Mouse (Mus musculus): ENCODE measurements around the gene Hoxc11.

Gene Hoxc11

DNA sequence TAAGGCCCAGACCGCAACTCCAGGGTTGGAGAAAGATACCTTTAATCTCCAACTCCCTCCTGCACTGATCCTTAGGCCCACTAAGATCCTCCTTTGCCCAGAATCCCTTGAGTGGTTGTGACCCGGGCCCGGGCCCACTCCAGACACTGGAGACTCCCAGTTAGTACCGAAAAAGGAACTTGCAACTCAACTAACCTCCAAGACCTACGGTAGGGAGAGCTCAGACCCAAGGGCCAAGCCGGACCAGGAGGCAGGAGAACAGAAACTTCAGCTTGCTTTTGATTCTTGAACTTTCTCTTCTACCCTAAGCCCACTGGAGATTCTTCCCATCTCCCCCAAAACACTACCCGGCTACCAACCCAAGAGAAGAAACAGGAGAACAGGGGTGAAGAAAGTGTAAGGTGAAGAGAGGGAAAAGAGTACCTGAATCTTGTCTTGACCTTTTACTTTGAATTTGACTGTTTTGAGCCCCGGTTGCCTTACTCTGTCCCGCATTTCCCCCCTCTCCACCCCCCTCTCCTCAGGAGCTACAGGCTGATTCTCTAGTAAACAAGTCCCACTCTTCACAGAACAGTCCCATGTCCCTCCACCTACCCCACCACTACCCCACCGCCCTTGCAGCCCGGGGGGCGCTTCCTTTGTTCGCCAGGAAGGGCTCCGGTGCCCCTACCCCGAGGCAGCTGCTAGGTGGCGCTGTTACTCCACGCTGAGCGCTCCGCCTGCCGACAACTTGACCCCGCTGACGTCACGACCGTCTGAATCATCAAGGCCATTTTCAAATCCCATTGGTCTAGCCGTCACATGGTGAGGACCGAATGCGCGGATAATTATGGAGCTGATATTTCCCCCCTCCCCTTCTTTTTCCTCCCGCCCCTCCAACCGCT lies 11.9 kb downstream of the Hoxc11 start:
- peak; percentile 62 for DNase-seq

DNA sequence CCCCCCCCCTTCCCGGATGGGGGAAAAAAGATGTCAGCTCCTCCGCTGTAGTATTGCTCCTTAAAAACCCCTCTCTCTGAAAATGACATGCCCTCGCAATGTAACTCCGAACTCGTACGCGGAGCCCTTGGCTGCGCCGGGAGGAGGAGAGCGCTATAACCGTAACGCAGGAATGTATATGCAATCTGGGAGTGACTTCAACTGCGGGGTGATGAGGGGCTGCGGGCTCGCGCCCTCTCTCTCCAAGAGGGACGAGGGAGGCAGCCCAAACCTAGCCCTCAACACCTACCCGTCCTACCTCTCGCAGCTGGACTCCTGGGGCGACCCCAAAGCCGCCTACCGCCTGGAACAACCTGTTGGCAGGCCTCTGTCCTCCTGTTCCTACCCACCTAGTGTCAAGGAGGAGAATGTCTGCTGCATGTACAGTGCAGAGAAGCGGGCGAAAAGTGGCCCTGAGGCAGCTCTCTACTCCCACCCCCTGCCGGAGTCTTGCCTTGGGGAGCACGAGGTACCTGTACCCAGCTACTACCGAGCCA lies 12.6 kb downstream of the Hoxc11 start, which contains the start of gene Hoxc10:
TSS of gene Hoxc10 (plus strand) at position 21 of the 536 bp plus-strand sequence.
- DNase-seq: no peak

DNA sequence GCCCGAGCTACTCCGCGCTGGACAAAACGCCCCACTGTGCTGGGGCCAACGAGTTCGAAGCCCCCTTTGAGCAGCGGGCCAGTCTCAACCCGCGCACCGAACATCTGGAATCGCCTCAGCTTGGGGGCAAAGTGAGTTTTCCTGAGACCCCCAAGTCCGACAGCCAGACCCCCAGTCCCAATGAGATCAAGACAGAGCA lies 13.0 kb downstream of the Hoxc11 start, which contains the start of gene Hoxc5:
TSS of gene Hoxc5 (plus strand) at position 132 of the 199 bp plus-strand sequence.
- no peak for DNase-seq

DNA sequence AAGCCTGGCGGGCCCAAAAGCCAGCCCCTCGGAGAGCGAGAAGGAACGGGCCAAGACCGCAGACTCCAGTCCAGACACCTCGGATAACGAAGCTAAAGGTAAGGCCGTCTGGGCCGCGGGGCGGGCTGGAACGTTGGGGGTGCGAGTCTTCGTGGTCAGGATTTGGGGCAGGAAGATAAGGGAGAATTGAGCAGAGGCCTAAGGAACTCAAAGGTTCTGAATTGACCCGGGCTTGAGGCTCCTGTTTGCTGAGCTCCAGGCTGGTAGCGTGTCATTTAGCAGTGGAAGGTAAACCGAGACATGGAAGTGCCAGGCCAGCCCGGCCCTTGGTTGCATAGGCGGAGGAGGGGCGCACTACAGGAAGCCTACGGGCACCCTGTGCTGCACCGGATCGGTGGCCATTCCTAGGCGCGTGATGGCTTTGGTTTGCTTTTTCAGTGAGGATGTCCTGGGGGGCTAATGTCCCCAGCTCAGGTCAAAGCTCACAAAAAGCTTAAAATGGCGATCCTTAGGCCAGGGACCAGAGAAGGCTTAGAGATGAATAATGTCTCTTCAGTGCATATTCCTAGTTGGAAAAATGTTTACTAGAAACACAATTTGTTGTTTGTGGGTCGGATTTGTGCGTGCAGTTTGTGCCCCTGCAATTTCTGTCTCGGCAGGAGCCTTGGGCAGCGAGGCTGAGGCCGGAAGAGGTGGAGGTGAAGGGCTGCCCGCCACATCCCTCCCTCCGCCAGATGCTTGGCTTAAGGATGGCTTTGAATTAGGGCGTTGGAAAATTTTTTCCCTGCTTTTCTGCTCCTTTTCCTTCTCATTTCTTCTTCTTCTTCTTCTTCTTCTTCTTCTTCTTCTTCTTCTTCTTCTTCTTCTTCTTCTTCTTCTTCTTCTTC lies 13.5 kb downstream of the Hoxc11 start:
- DNase-seq: no peak

DNA sequence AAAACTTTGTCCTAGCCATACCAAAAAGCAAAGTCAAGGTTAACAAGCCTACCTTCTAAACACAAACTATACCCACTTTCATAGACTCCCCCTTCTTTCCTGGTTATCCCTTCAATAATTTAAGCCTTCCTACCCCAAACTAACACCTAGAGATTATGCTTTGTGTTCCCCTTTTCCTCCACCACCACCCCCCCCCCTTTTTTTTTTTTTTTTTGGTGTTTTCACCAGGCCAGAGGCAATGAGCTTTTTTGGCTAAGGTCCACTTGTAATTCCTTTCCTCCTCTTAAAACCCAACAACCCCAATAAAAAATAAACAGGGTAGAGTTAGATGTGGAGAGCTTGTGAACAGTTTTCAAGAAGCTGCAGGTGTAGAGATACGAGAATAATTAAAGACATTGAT lies 15.1 kb downstream of the Hoxc11 start:
- DNase-seq: no peak

DNA sequence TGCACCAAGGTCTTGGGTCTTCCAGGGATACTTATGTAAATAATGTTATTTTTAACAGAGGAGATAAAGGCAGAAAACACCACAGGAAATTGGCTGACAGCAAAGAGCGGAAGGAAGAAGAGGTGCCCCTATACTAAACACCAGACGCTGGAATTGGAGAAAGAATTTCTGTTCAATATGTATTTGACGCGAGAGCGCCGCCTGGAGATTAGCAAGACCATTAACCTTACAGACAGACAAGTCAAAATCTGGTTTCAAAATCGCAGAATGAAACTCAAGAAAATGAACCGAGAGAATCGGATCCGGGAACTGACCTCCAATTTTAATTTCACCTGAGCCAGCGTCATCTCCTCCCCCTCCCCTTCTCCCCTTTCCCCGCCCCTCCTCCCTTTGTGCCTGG lies 16.5 kb downstream of the Hoxc11 start:
- no peak for DNase-seq

DNA sequence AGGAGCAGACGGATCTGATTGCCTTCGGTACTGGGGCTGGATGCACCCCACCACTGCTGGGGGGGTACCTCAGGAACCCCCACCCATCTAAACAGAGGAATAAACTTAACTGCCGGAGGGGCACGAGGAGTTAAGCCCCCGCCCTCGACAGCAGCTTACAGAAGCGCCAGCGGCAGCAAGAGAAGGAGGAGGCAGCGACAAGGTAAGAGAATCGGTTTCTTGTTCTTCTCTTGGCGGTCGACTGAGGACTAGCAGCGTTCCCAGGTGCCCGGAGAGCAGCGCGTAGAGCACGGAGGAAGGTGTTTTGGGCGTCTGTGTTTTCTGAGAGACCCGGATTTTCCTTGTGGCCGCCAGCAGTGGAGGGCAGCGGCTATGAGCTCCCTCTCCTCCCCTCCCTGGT lies 18.0 kb downstream of the Hoxc11 start:
- no peak for DNase-seq

DNA sequence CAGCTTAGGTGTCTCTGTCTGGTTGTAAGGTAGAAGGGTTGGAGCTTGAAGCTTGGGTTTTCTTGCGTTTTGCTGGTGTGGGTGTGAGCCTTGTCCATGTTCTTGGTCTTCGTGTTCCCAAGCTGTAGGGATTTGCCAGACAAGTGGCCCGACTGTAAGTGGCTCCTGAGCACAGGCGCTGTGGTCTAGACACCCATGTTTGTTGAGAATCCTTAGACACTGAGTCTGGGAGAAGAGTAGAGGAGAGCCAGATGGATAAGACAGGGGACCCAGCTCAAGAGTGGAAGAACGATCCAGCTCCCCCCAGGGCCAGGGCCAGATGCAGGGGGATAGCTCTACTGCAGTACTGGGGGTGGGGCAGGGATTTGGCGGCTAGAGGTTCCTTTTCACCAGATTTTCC lies 18.5 kb downstream of the Hoxc11 start:
- no peak for DNase-seq

DNA sequence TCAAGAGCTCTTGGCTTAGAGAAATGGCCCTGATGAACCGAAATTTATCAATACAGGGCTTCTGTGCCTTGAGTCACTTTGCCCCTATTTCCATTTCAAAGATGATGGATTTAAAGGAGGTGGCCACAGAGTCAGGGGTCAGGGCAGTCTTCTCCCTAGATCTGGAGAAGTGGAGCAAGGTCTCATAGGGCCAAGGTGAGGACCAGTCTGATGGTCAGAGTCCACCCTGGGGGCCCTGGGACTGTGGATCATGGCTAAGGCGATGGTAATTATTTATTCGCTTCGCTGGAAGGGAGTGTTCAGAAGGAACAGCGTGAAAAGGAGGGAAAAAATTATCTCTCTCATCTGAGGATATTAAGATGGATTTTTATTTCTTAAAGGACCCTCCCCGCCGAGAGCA lies 20.8 kb downstream of the Hoxc11 start:
- no peak for DNase-seq

DNA sequence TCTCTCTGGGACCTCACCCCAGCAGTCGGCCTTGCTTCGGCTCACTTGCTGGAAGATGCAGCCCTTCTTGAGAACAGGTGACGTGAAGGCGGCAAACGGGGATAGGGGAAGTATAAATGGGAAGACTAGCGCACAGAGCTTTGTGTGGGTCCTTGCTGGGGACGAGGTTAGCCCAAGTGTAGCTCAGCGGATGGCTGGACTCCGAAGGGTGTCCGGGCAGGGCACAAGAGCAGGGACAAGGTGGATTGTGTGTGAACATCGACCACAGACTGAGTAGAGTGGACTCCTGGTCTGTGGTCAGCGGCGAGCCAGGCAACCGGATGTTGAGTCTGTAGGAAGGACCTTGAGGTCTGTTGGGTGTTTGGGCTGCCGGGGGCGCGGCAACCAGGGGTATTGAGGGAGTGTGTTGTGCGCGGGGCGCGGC lies 21.5 kb downstream of the Hoxc11 start:
- DNase-seq: no peak

DNA sequence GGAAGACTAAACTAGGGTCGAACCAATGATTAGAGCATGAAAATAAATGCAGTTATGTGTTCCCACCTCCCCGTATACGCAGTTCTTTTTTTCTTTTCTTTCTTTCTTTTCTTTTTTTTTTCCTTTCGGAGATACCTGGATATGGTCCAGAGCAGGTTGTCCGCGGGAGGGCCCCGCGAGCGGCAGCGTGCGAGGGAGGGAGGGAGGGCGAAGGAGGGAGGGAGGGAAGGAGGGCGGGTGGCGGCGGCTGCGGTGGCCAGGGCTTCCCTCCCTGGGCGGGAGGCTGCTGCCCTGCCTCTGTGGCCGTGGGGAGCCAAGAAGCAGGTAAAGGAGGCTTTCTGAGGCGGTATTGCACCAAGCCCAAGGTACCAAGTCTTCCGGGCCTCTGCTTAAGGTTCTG lies 21.9 kb downstream of the Hoxc11 start, which contains the start of gene Hoxc9:
TSS of gene Hoxc9 (plus strand) at position 269 of the 400 bp plus-strand sequence.
- DNase-seq: no peak

DNA sequence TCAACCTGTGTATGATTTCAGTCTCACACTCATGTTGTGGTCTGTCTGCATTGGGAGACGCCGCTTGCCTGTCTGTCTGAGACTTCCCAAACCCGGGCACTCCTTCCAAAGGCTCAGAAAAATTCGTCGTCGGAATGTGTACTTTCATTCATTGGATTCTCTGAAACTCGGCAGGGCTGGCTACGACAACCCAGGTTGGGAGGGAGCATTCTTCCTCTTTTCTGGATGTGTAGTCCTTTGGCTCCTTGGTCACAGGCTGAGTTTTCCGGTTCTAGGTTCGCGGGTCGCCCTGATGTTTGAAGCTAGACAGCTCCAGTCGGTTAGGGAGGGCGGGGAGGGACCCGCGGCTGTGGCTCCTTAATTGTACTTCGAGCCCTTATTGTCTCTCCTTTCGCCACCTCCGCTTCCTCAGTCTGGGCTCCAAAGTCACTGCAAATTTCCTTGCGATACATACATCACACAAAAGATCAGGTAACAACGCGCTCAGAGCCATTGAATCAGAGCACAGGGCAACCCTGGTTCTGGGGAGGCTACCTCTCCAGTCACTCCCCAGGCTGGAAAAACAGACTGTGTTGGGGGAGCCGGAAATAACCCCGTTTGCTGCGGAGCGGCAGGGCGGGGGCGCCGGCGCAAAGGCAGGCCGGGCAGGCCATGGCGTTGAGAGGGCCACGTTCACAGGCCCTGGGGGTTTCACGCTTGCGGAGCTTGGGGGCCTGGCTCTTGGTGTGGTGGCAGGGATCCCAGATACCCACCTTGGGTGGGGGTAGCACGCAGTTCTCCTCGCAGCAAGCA lies 22.6 kb downstream of the Hoxc11 start:
- DNase-seq: no peak

DNA sequence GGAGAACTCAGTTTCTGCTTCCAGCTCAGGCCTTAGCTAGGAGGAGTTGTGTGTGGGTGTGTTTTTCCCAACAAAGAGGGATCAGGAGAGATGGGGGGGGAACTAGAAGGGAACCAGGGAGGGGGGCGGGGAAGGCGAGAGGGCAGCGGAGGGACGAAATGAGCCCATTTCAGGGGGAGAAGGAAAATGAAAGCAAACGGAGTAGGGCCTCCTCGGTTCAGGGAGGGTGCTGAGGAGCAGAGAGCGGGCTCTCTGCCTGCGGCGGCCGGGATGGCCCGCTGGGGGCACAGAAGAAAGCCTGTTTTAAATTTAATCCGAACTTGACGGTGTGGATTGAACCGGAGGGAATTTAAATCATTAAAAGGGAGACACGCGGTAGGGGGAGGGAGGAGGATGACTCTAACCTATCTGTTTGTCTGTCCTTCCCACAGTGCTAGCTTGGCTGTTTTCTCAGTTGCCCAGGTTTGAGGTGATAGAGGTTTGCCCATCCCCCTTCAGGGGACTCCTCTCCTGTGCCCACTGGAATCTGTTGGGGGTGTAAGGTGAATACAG lies 23.3 kb downstream of the Hoxc11 start:
- DNase-seq: no peak

DNA sequence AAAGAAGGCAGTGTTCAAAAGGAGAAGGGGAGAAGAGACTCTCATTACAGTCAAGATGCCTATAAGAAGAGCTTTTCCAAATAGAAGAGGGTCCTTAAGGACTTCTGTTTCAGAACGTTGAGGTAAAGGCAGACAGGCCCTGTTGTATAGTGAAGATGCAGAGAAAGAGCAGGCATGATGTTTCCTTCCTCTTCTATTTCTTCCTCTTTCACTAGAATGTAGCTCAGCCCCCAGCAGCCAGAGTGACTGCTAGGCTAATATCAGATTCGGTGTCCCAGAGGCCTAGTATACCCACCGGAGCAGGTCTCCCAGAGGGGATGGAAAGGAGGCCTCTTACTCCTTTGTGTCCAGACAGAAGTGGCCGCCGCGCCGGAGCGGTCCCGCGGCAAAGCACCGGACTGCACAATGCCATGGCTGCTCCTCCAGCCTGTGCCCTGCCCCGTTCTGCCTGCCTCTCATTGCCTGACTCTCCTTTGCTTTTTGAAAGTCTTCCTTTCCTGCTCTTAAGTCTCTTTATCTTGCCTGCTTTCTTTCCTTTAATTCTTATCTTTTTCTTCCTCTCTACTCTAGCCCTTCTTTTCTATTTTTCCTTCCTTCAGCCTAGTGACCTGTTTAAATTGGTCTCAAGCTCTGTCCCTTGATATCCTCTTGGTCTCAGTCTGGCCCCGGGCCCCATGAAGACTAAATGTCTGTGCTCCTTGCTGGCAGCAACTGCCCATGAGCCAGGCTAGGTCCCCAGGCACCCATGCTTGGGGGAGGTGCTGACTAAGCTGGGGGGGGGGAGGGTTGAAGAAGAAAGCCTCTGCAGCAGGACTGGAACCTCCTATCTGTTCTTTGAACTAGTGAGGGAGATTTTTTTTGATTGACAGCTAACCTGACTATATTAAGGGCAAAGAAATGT lies 24.6 kb downstream of the Hoxc11 start:
- no peak for DNase-seq

DNA sequence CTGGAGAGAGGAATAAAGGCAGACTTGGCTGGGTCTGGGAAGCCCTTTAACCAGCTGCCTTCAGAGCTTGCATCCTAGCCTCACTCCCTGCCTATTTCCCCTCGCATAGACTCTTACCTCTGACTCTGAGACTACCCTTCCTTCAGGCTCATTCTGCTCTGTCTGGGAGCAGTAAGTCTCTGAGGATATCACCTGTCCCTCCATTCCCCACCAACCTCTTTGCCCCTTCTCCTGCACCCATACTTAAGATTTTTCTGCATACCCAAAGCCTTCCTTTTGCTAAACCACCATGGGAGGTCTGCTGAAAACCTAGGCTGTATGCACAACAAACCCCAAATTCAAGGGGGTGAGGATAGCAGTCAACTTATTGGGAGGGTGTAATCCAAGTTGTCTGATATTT lies 25.7 kb downstream of the Hoxc11 start:
- DNase-seq: no peak

DNA sequence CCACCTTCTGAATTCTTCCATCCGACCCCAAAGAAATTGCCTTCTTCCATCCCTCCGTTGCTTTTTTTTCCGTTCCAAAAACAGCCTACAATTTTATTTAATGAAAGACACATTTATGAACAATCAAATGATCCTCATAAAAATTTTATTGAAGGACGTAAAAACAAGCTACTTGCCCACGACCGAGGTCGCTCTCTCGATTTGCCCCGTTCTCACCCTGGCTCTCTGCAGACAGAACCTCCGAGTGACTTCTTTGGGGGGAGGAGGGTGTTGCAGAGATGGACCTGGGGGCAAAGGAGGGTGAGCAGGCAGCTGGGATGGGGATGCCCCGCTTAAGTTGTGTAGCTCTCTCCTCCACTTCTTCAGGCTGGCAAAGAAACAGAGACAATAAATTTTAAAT lies 26.1 kb downstream of the Hoxc11 start:
- DNase-seq: no peak

DNA sequence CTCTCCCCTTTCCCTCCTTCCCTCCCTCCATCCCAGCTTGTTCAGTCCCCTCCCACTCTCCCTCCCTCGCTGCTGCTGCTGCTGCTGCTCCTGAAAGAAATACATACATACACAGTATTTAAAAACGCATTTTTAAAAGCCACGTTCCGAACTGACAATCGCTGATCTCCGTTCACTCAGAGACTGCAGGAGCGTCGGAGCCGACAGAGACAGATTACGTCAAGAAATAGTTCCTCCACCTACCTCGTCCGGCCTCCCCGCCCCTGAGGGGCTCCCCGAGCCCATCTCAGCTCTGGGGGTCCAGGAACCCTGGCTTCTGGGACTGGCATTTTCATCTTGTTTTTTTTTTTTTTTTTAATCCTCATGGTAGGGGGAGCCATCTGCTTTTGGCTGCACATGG lies 26.7 kb downstream of the Hoxc11 start:
- DNase-seq: no peak

DNA sequence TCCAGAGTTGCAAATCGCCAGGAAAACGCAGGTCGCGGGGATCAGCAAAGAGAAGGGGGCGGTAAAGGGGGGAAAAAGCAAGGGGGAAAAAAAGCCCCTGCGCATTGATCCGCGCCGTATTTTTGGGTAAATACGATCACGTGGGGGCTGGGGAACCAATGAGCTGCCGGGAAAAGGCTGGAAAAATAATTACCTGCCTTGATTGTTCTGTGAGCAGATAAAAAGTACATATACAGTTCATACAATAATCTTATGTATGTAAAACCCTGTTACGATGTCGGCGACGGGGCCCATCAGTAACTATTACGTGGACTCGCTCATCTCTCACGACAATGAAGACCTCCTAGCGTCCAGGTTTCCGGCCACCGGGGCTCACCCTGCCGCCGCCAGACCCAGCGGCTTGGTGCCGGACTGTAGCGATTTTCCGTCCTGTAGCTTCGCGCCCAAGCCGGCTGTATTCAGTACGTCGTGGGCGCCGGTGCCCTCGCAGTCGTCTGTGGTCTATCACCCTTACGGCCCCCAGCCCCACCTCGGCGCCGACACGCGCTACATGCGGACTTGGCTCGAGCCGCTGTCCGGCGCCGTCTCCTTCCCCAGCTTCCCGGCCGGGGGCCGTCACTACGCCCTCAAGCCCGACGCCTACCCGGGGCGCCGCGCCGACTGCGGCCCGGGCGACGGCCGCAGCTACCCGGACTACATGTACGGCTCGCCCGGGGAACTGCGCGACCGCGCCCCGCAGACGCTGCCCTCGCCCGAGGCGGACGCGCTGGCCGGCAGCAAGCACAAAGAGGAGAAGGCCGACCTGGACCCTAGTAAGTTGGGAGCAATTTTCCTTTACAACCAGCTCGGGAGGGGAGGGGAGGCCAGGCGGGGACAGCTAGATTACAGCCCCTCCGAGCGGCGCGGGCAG lies 27.4 kb downstream of the Hoxc11 start:
- no peak for DNase-seq

DNA sequence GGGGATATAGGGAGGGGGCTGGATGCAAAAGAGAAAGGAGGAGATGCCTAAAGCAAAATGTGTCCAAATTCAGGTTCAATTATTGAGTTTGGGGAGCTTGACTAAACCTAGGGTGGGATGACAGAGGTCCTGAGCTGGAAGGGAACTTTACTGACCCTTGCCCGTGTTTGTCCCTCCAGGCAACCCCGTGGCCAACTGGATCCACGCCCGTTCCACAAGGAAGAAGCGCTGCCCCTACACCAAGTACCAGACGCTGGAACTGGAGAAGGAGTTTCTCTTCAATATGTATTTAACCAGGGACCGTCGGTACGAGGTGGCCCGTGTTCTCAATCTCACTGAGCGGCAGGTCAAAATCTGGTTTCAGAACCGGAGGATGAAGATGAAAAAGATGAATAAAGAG lies 29.5 kb downstream of the Hoxc11 start:
- DNase-seq: no peak

DNA sequence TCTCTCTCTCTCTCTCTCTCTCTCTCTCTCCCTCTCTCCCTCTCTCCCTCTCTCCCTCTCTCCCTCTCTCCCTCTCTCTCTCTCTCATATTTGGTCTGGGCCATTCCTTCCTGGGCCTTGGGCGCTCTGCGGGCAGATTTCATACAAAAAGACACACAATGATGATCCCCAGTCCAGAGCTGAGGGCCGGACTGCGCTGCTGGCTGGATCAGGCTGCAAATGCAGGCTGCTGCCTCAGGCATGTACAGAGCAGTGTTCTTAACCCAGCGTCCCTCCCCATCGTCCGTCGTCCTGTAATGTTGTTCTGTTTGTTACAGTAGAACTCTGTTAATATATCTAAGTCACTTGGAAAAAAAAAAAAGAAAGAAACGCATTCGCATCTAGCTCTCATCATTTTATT lies 30.3 kb downstream of the Hoxc11 start:
- DNase-seq: no peak

DNA sequence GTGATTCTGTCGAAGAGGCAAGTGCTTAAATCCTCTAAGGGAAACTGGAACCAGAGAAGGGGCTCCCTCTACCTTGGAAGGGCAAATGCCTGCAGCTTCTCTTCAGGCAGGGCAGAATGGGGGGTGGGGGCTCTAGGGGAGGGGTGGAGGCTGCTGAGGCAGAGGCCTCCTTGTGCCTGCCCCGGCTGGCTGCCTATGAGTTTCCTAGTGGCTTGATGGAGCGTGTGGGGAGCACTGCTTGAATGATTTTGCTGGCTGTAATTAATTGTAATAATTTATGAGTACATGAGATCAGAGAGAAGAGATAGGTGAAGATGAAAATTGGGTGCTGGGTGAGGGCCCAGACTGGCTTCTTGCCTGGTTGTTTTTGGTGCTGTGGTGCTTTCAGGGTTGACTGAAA lies 30.7 kb downstream of the Hoxc11 start:
- no peak for DNase-seq
